Mouse (Mus musculus) thymus, adult 2 months (tissue): ENCODE measurements around the gene Hipk1. TPM values are rescaled to one million over a fixed set of nuclear protein-coding genes. Genes with fewer than 3 reads are reported as not detected.

Source experiments
- DNase-seq: peaks from one replicate; pipeline ENCODE4 v3.0.0; 2021
- H3K27ac ChIP-seq: fragments of 200-500 bp; 2 replicates; pipeline ENCODE4 v1.5.1; 2012; ENCODE audit warnings: low read length, control low read depth; ENCODE audit not compliant: control insufficient read depth, insufficient read depth
- H3K27me3 ChIP-seq: fragments of 200-500 bp; 2 replicates; pipeline ENCODE4 v1.6.1; 2012; ENCODE audit warnings: mild to moderate bottlenecking, low read length, moderate library complexity, mixed read lengths; ENCODE audit not compliant: control insufficient read depth, insufficient read depth
- H3K36me3 ChIP-seq: fragments of 200-500 bp; 2 replicates; pipeline ENCODE4 v1.6.1; 2012; ENCODE audit warnings: mild to moderate bottlenecking, low read length, moderate library complexity; ENCODE audit not compliant: control insufficient read depth, insufficient read depth
- H3K4me1 ChIP-seq: fragments of 200-500 bp; replicated peaks from 2 replicates; pipeline ENCODE4 v1.6.1; 2012; ENCODE audit warnings: low read length; ENCODE audit not compliant: control insufficient read depth, insufficient read depth
- H3K4me3 ChIP-seq: fragments of 200-500 bp; 2 replicates; pipeline ENCODE4 v1.5.1; 2012; ENCODE audit warnings: mild to moderate bottlenecking, low read length, control low read depth, moderate library complexity; ENCODE audit not compliant: control insufficient read depth, insufficient read depth
- CTCF ChIP-seq: fragments of 200-500 bp; IDR thresholded peaks from 2 replicates; pipeline ENCODE4 v1.5.1; 2012; ENCODE audit warnings: mild to moderate bottlenecking, control low read depth, low read length, moderate library complexity, borderline replicate concordance; ENCODE audit not compliant: control insufficient read depth, poor library complexity, insufficient read depth; ENCODE audit errors: extremely low read depth
- POLR2A ChIP-seq: fragments of 200-500 bp; IDR thresholded peaks from 2 replicates; pipeline ENCODE4 v1.6.1; 2012; ENCODE audit warnings: mild to moderate bottlenecking, low read length, control low read depth, moderate library complexity; ENCODE audit not compliant: control insufficient read depth, poor library complexity, insufficient read depth; ENCODE audit errors: extremely low read depth
- WGBS: fragments of 180-500 bp; shearing (Covaris S2); methylation state at CpG from one replicate; pipeline ENCODE4 v1.1.7; 2018; 5-methylcytosine and 5-hydroxymethylcytosine counted together
- polyA plus RNA-seq: library from polyadenylated mRNA; depleted of rRNA; stranded (reverse); fragments of >200 nt; gene quantifications from 2 replicates; pipeline ENCODE4 v1.2.3, GENCODE M21; 2012

The Hipk1 gene
- polyA plus RNA-seq, 1 experiment: 172 TPM

GRCm38 (mm10) chr3:103714236-103714875, 77.0 kb downstream of the Hipk1 start:
- Histone ChIP-seq H3K27me3 (no peaks in the 10 kb centered on the region), H3K4me1 (peaks cover 33% of the 10 kb centered on the region), H3K36me3 (no peaks in the 10 kb centered on the region), H3K27ac (peak overlapping the region; percentile 70), H3K4me3 (no peak overlapping the region)
- peak; percentile 48 for DNase-seq
- 81% methylated on average over 7 of the region's 7 CpGs for WGBS
- no peak for TF ChIP-seq CTCF
- TF ChIP-seq POLR2A: no peak

- H3K27me3 ChIP-seq: no peaks in the 10 kb centered on the region
- TF ChIP-seq POLR2A (no peak), CTCF (no peak)
- no peak for DNase-seq
- no peaks in the 10 kb centered on the region for H3K36me3 ChIP-seq
- peaks cover 26% of the 10 kb centered on the region for H3K4me1 ChIP-seq
- no peak overlapping the region for H3K4me3 ChIP-seq
- no peak overlapping the region for H3K27ac ChIP-seq
- WGBS: 93% methylated on average over 4 of the region's 4 CpGs
Observed at GRCm38 (mm10) chr3:103712196-103712595, 79.2 kb downstream of the Hipk1 start.

- no peak for TF ChIP-seq CTCF
- TF ChIP-seq POLR2A: no peak
Observed at GRCm38 (mm10) chr3:103709470-103710040, 81.8 kb downstream of the Hipk1 start.

GRCm38 (mm10) chr3:103705426-103705825, 85.9 kb downstream of the Hipk1 start:
- Histone ChIP-seq H3K27ac (no peak overlapping the region), H3K4me3 (no peak overlapping the region), H3K36me3 (no peaks in the 10 kb centered on the region), H3K4me1 (no peaks in the 10 kb centered on the region), H3K27me3 (no peaks in the 10 kb centered on the region)
- DNase-seq: no peak
- WGBS: 95% methylated on average over 12 of the region's 12 CpGs
- no peak for TF ChIP-seq POLR2A

More at GRCm38 (mm10) chr3:103709470-103710040, 81.8 kb downstream of the Hipk1 start:
- no peak for DNase-seq
- H3K36me3 ChIP-seq: no peaks in the 10 kb centered on the region
- H3K4me1 ChIP-seq: peaks cover 4% of the 10 kb centered on the region
- H3K27ac ChIP-seq: no peak overlapping the region
- H3K4me3 ChIP-seq: no peak overlapping the region
- whole genome bisulfite sequencing: 96% methylated on average over 5 of the region's 5 CpGs
- H3K27me3 ChIP-seq: no peaks in the 10 kb centered on the region

- WGBS: 62% methylated on average over 6 of the region's 6 CpGs
- Histone ChIP-seq H3K36me3 (no peaks in the 10 kb centered on the region), H3K4me3 (no peak overlapping the region), H3K27ac (no peak overlapping the region), H3K27me3 (no peaks in the 10 kb centered on the region), H3K4me1 (no peaks in the 10 kb centered on the region)
- TF ChIP-seq CTCF (no peak), POLR2A (no peak)
- no peak for DNase-seq
Observed at GRCm38 (mm10) chr3:103704661-103705060, 86.7 kb downstream of the Hipk1 start.

- Histone ChIP-seq H3K4me1 (no peaks in the 10 kb centered on the region), H3K4me3 (no peak overlapping the region), H3K36me3 (no peaks in the 10 kb centered on the region), H3K27me3 (no peaks in the 10 kb centered on the region), H3K27ac (no peak overlapping the region)
- 89% methylated on average over 1 of the region's 1 CpGs for WGBS
- TF ChIP-seq CTCF: no peak
- no peak for TF ChIP-seq POLR2A
- no peak for DNase-seq
Observed at GRCm38 (mm10) chr3:103696388-103696925, 94.9 kb downstream of the Hipk1 start.
